Mouse (Mus musculus) stomach, embryonic 16.5 days (tissue): ENCODE results near the gene Hmga2. TPM values are rescaled to one million over a fixed set of nuclear protein-coding genes. Genes with fewer than 3 reads are reported as not detected.
A peak's percentile ranks its signal among the peaks of the same experiment; 100 is the strongest.

Experiments
- ATAC-seq: fragments of 200-750 bp; cut with Nextera tagmentation; 2 replicates; pipeline ENCODE4 v1.8.0; 2017; ENCODE audit warnings: moderate number of reproducible peaks, moderate TSS enrichment; ENCODE audit not compliant: insufficient read depth, low FRiP score
- H3K27ac ChIP-seq: fragments of 300-500 bp; sonication (generic); 2 replicates; pipeline ENCODE4 v1.5.1; 2014; ENCODE audit warnings: low read length
- H3K27me3 ChIP-seq: fragments of 300-500 bp; sonication (generic); 2 replicates; pipeline ENCODE4 v1.6.1; 2014; ENCODE audit warnings: low read length, control low read depth, mixed read lengths; ENCODE audit not compliant: control insufficient read depth, insufficient read depth
- H3K36me3 ChIP-seq: fragments of 300-500 bp; sonication (generic); 2 replicates; pipeline ENCODE4 v1.6.1; 2014; ENCODE audit warnings: low read length; ENCODE audit not compliant: control insufficient read depth, insufficient read depth
- H3K4me1 ChIP-seq: fragments of 300-500 bp; sonication (generic); 2 replicates; pipeline ENCODE4 v1.6.1; 2014; ENCODE audit warnings: low read length, control low read depth, mixed read lengths; ENCODE audit not compliant: control insufficient read depth, insufficient read depth
- H3K4me2 ChIP-seq: fragments of 300-500 bp; sonication (generic); 2 replicates; pipeline ENCODE4 v1.6.1; 2014; ENCODE audit warnings: low read depth, low read length, mixed read lengths
- H3K4me3 ChIP-seq: fragments of 300-500 bp; sonication (generic); replicated peaks from 2 replicates; pipeline ENCODE4 v1.5.1; 2014; ENCODE audit warnings: mild to moderate bottlenecking, low read length
- H3K9ac ChIP-seq: fragments of 300-500 bp; sonication (generic); 2 replicates; pipeline ENCODE4 v1.6.1; 2014; ENCODE audit warnings: low read length
- H3K9me3 ChIP-seq: fragments of 300-500 bp; sonication (generic); replicated peaks from 2 replicates; pipeline ENCODE4 v1.6.1; 2016; ENCODE audit warnings: low read length, control low read depth; ENCODE audit not compliant: control insufficient read depth
- WGBS: fragments of 180-500 bp; shearing (Covaris S2); extraction: QIAGEN DNeasy Blood & Tissue Kit; methylation state at CpG from one replicate; pipeline ENCODE4 v1.1.7; 2014; 5-methylcytosine and 5-hydroxymethylcytosine counted together
- polyA plus RNA-seq: library from polyadenylated mRNA; unstranded; fragments of >200 nt; fragmentation: Nextera tagmentation; extraction: Ambion mirVana; gene quantifications from 2 replicates; pipeline ENCODE4 v1.2.1, GENCODE M21; 2015

The Hmga2 gene
- polyA plus RNA-seq, 1 experiment from 2014 or later: 17.7 TPM

DNA sequence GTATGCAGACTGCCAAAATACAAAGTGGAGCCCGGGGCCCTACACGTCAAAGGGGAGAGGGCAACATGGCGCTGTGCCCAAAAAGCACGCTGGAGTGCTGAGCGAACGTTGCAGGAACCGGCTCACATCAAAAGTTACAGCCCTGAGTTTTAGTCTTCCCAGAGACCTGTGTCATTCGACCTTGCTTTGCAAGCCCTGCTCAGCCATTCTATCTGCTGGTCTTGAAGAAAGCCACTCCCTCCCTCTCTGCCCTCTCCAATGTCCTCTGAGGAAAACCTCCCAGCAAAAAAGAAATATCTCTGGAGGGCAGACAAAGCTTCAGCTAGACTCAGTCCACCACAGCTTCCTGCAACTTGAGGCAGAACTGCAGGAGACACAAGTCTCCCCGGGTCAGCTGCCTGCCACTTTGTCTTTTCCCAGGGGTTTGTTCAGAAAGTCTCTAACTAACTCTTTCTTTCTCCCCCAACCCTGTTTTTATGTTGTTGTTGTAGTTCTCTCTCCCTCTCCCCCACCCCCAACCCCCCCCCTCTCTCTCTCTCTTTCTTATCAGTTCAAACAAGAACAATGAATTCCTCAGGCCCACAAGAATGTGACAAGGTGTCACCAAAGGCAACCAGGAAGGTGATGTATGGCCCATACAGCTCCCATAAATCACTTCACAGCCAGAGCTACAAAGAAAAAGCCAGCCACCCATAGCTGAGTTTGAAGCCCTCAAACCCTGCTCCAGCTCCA is 43.4 kb downstream of the Hmga2 start:
- Histone ChIP-seq H3K4me1 (peaks cover 46% of the 10 kb centered on the region), H3K9me3 (no peaks in the 10 kb centered on the region), H3K27ac (peak overlapping the region; percentile 82), H3K9ac (no peak overlapping the region; the same call in 1 of the 2 replicates), H3K4me3 (no peak overlapping the region), H3K27me3 (no peaks in the 10 kb centered on the region), H3K36me3 (no peaks in the 10 kb centered on the region), H3K4me2 (no peak overlapping the region)
- WGBS: 14% methylated on average over 9 of the region's 9 CpGs
- ATAC-seq: peak; percentile 19; the same call in 1 of the 2 replicates

DNA sequence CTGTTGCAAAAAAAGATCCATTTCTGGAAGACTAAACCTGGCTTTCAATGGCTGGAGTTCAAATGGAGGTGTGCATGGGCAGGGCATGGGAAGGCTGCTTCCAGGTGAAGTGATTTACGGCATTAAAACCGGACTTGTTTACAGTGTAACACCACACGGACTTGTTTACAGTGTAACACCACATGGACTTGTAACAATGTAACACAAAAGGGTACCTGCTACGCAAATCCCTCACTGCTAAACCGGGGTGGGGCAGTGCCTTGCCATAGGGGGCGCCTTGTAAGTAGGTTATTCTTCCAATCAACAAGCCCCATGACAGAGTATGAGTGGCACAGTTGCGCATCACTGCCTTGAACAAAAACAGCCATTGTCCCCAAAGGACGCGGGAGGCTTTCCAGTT is 44.2 kb downstream of the Hmga2 start:
- no peaks in the 10 kb centered on the region for H3K9me3 ChIP-seq
- ATAC-seq: no peak
- no peaks in the 10 kb centered on the region for H3K27me3 ChIP-seq
- WGBS: 54% methylated on average over 9 of the region's 9 CpGs
- H3K27ac ChIP-seq: no peak overlapping the region
- H3K4me3 ChIP-seq: no peak overlapping the region
- no peaks in the 10 kb centered on the region for H3K36me3 ChIP-seq
- H3K9ac ChIP-seq: no peak overlapping the region
- no peak overlapping the region for H3K4me2 ChIP-seq
- peaks cover 50% of the 10 kb centered on the region for H3K4me1 ChIP-seq

- 31% methylated on average over 2 of the region's 2 CpGs for WGBS
- Histone ChIP-seq H3K4me2 (no peak overlapping the region), H3K9me3 (no peaks in the 10 kb centered on the region), H3K27ac (no peak overlapping the region), H3K4me1 (peaks cover 50% of the 10 kb centered on the region), H3K9ac (no peak overlapping the region), H3K27me3 (no peaks in the 10 kb centered on the region), H3K4me3 (no peak overlapping the region), H3K36me3 (no peaks in the 10 kb centered on the region)
- ATAC-seq: 0 out of 2 replicates have a peak, but pooled peaks have one; percentile 41
Observed at GRCm38 (mm10) chr10:120431435-120431834, 44.8 kb downstream of the Hmga2 start.

- no peak overlapping the region for H3K4me2 ChIP-seq
- H3K9me3 ChIP-seq: no peaks in the 10 kb centered on the region
- H3K4me3 ChIP-seq: no peak overlapping the region
- 35% methylated on average over 7 of the region's 7 CpGs for WGBS
- H3K27ac ChIP-seq: 0 out of 2 replicates have a peak overlapping the region, but pooled peaks have one; percentile 23
- no peak for ATAC-seq
- no peaks in the 10 kb centered on the region for H3K27me3 ChIP-seq
- H3K9ac ChIP-seq: no peak overlapping the region
- peaks cover 56% of the 10 kb centered on the region for H3K4me1 ChIP-seq
- H3K36me3 ChIP-seq: no peaks in the 10 kb centered on the region
Observed at GRCm38 (mm10) chr10:120430422-120430821, 45.8 kb downstream of the Hmga2 start.

- H3K4me3 ChIP-seq: no peak overlapping the region
- H3K9ac ChIP-seq: no peak overlapping the region
- H3K27me3 ChIP-seq: no peaks in the 10 kb centered on the region
- no peak overlapping the region for H3K27ac ChIP-seq
- H3K4me1 ChIP-seq: peaks cover 56% of the 10 kb centered on the region
- ATAC-seq: no peak
- no peaks in the 10 kb centered on the region for H3K36me3 ChIP-seq
- H3K9me3 ChIP-seq: no peaks in the 10 kb centered on the region
- 46% methylated on average over 5 of the region's 5 CpGs for WGBS
- no peak overlapping the region for H3K4me2 ChIP-seq
Observed at GRCm38 (mm10) chr10:120429758-120430259, 46.5 kb downstream of the Hmga2 start.

DNA sequence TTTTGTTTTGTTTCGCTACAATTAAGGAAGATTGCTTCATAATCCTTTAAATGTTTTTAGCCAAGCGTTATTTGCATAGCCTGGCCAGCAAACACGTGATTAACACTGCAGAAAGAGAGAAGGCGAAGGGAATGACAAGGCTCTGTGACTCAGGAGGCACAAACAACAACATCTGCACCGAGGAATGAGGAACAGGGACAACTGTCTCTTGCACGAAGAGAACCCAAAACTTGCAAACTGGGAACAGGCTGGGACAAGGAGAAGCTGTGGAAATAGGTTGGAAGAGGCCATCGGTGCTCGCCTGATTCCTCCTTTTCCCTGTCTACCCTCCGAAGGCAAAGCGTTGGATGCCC is 47.1 kb downstream of the Hmga2 start:
- 62% methylated on average over 10 of the region's 10 CpGs for WGBS
- Histone ChIP-seq H3K4me3 (no peak overlapping the region), H3K27me3 (no peaks in the 10 kb centered on the region), H3K36me3 (no peaks in the 10 kb centered on the region), H3K9me3 (no peaks in the 10 kb centered on the region), H3K27ac (peak overlapping the region; percentile 66; the same call in 1 of the 2 replicates), H3K4me1 (peaks cover 58% of the 10 kb centered on the region), H3K9ac (peak overlapping the region; percentile 42; the same call in 1 of the 2 replicates), H3K4me2 (peak overlapping the region; percentile 40; the same call in 1 of the 2 replicates)
- no peak for ATAC-seq

- Histone ChIP-seq H3K4me1 (peaks cover 63% of the 10 kb centered on the region), H3K4me2 (peak overlapping the region; percentile 40), H3K36me3 (no peaks in the 10 kb centered on the region), H3K9me3 (no peaks in the 10 kb centered on the region), H3K4me3 (no peak overlapping the region), H3K27ac (peak overlapping the region; percentile 66), H3K9ac (peak overlapping the region; percentile 42), H3K27me3 (no peaks in the 10 kb centered on the region)
- 53% methylated on average over 33 of the region's 33 CpGs for WGBS
- peak; percentile 49; the same call in 1 of the 2 replicates for ATAC-seq
Observed at GRCm38 (mm10) chr10:120428430-120429198, 47.7 kb downstream of the Hmga2 start.

DNA sequence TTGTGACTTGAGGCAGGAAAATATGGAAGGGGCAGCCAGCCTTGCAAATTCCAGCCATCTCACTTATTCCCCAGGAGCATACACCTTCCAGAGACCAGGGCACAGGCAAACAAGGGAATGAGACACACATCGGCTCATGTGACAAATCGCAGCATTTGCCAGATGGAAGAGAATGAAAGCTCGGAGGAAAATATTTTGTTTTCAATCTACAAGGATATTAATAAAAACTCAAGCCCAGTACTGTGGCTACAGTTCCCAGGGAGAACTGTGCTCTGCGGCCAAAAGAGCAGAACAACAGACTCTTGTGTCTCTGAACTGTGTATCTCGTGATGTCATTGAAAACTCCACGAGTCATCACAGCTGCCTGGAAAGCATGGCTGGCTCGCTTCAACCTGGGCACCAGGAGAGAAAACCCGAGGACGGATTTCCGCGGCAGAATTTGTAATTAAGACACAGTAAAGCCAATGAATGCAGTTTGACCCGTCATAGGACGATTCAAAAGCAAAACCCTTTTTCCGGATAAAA is 50.1 kb downstream of the Hmga2 start:
- H3K27me3 ChIP-seq: no peaks in the 10 kb centered on the region
- H3K4me1 ChIP-seq: peaks cover 67% of the 10 kb centered on the region
- H3K9me3 ChIP-seq: no peaks in the 10 kb centered on the region
- H3K9ac ChIP-seq: no peak overlapping the region
- no peaks in the 10 kb centered on the region for H3K36me3 ChIP-seq
- no peak for ATAC-seq
- peak overlapping the region; percentile 47 for H3K27ac ChIP-seq
- H3K4me3 ChIP-seq: no peak overlapping the region
- H3K4me2 ChIP-seq: no peak overlapping the region
- WGBS: 59% methylated on average over 14 of the region's 14 CpGs

- no peaks in the 10 kb centered on the region for H3K9me3 ChIP-seq
- no peaks in the 10 kb centered on the region for H3K36me3 ChIP-seq
- H3K27me3 ChIP-seq: no peaks in the 10 kb centered on the region
- ATAC-seq: no peak
- H3K27ac ChIP-seq: no peak overlapping the region
- H3K4me2 ChIP-seq: no peak overlapping the region
- no peak overlapping the region for H3K4me3 ChIP-seq
- no peak overlapping the region for H3K9ac ChIP-seq
- peaks cover 59% of the 10 kb centered on the region for H3K4me1 ChIP-seq
- WGBS: 54% methylated on average over 9 of the region's 9 CpGs
Observed at GRCm38 (mm10) chr10:120424015-120424414, 52.3 kb downstream of the Hmga2 start.
